Mouse (Mus musculus): ENCODE measurements around the gene Runx1.

Runx1 gene

DNA sequence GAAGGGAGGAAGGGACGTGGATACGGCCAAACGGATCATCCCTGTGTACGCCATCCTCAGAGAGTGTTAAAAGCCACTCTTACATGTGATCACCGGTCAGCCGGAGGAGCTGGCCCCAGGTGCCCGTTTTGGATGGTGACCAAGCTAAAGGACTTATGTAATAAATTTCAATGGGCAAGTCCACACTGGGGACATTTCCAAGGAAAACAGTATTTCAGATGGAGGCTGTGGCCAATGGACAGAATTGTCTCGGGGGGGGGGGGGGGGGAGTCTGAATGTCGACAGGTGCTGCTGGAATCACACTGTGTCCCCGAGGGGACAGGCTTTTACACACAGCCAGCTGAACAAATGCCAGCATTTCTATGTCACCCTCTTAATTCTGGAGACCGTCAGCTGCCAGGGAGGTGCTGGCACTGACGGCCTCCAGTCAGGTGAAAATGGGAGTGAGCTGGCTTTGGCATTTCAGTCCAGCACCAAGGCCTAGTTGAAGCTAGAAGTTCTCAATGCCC, 214.3 kb downstream of the Runx1 start:
- no peak for DNase-seq (ENCODE audit: extremely low spot score)

DNA sequence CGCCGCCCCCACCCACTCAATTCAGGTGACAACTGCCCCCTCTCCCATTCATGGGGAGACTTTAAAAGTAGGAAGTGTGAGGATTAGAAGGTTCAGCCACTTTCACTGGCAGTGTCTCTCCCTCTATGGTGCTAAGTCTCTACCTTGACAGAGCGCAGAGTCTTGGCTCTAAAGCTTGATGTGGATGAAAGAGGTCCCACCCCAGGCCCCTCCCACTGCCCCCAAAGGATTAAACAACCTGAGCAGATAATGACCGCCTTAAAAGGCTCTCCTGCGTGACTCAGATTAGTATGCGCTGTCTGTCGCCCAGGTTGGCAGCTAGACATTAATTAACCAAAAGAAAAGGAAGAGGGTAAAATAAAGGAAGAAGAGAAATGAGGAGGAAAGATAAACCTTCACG, 215.5 kb downstream of the Runx1 start:
- no peak for DNase-seq (ENCODE audit: extremely low spot score)

GRCm38 (mm10) chr16:92609717-92610077, 216.3 kb downstream of the Runx1 start:
- DNase-seq (ENCODE audit: extremely low spot score): no peak

DNA sequence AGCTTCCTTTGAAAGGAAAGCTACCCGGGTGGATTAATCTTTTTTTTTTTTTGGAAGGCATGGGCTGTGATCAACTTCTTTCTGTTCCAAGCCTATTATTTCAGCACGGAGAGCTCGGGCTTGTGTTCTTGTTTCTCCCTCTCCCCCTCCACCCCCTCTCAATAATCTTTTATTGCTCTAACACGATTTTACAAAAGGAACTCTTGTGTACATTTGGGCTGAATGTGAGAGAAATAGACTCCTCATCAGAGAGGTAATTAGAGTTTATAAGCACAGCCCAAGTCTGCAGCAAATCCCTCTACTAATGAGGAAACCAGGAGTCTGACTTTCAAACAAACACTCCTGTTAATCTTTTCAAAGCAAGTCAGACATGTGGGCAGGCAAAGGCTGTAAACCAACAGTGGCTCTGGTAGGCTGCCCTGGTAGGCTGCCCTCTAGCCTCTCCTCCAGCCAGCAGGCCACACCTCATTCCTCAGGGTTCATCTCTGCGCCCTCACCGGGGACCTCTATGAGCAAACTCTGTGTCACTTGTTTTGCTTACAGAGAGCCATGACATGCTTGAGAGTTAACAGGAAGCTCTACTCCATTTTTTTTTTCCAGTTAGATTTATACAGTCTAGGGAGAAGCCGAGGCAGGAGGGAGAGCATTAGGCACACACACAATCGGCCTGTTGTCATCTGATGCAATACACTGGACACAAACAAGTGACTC, 216.8 kb downstream of the Runx1 start:
- DNase-seq (ENCODE audit: extremely low spot score): peak; percentile 47

- DNase-seq (ENCODE audit: extremely low spot score): no peak
These were observed 217.6 kb downstream of the Runx1 start for GRCm38 (mm10) chr16:92608180-92608960.

GRCm38 (mm10) chr16:92606491-92606965, 219.4 kb downstream of the Runx1 start:
- no peak for DNase-seq (ENCODE audit: extremely low spot score)

- peak; percentile 63 for DNase-seq (ENCODE audit: extremely low spot score)
These were observed 220.1 kb downstream of the Runx1 start for GRCm38 (mm10) chr16:92605606-92606490.

- DNase-seq (ENCODE audit: extremely low spot score): no peak
These were observed 223.4 kb downstream of the Runx1 start for GRCm38 (mm10) chr16:92602504-92602903.

DNA sequence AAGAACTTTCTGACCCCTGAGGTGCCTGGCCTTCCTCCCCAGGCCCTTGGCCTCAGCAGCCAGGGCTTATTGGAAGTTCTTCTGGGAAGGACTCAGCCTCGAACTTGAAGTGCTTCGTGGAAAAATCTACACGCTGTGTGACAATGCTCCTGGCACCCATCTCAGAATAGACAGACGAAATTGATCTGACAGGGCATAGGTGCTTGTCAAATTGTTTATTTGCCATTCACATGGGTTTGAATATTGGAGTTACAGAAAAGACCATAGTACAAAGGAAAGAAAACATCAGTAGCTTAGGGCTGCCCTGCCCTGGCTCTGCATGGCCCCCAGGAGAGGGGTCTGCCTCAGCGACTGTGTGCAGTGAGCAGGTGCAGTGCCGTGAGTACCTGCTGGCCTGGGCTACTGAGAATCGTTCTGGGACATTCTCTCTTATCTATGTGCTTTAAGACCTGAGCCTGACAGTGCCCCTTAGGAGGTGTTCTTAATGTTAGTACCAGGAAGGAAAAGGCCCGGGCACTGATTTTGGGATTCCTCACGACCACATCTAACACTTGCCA, 224.6 kb downstream of the Runx1 start:
- no peak for DNase-seq (ENCODE audit: extremely low spot score)

DNA sequence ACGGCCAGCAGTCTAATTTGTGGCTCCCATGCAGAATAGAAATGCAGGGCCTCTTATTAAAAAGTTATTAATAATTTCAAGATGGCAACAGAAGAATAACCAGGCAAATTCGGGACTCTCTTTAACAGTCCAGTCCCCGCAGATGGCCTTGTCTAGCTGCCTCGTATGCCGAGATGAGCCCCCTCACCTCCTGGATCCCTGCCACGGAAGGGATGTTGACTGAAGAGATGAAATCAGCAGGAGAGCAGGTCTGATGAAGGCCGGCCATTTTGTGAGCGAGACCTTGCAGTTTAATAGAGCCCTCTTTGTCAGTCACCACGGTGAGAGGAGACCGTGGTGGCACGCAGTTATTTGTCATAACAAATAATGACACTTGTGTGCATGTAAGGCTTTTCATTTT, 226.5 kb downstream of the Runx1 start:
- no peak for DNase-seq (ENCODE audit: extremely low spot score)

- DNase-seq (ENCODE audit: extremely low spot score): no peak
These were observed 228.3 kb downstream of the Runx1 start for GRCm38 (mm10) chr16:92597655-92598054.

DNA sequence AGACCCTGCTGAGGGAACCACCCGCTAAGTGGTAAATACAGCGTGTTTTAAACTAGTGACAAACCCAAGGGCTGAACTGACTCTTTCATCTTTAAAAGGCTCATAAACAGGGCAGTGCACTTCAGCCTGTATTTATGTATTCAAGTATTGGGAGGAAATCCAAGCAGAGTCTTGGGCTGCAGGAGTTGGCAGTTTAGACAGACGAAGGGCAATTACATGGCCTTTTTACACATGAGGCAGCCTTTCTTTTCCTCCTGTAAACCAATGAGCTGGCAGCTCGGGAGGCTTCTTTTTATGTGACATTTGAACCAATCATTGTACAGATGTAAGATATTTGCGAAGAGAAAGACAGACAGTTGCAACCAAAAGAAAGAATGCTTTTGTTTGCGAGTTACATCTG, 233.7 kb downstream of the Runx1 start:
- DNase-seq (ENCODE audit: extremely low spot score): no peak

GRCm38 (mm10) chr16:92591783-92592182, 234.2 kb downstream of the Runx1 start:
- DNase-seq (ENCODE audit: extremely low spot score): no peak

DNA sequence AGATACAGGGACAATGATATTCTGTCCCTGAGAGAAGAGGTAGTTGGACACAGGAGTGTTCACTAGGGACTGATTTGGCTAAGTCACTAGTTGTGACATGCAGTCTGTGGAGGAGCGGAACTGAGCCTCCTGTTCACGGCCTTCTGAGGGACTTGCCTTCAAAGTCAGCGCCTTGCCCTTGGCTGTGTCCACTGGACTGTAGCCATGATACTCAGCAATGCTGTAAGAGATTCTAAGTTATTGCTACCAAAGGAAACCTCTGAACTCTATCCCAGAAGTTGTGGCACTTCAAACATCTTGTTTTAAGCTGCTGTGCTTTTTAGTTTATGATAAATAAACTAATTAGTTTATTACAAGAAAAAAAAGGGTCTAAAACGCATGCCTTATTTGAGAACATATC, 238.1 kb downstream of the Runx1 start:
- DNase-seq (ENCODE audit: extremely low spot score): no peak

- no peak for DNase-seq (ENCODE audit: extremely low spot score)
These were observed 244.2 kb downstream of the Runx1 start for GRCm38 (mm10) chr16:92581767-92582166.

- DNase-seq (ENCODE audit: extremely low spot score): no peak
These were observed 245.0 kb downstream of the Runx1 start for GRCm38 (mm10) chr16:92580981-92581380.

GRCm38 (mm10) chr16:92578915-92579653, 246.9 kb downstream of the Runx1 start:
- DNase-seq (ENCODE audit: extremely low spot score): no peak

DNA sequence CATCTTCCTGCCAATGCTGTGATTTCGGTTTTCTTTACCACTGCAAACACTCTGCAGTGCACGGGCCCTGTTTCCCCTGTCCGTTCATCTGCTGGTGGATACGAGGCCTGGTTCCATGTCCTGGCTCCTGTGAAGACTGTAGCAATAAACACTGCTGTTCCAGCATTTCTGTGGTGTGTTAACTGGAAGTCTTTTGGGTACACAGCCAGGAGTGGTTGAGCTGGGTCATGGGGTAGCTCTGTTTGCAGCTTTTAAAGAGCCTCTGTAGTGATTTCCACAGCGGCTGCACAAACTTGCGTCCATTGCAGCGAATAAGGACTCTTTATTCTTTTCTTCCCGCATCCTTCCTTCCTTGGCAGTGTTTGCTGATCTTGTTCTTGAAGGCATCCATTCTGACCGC, 248.6 kb downstream of the Runx1 start:
- no peak for DNase-seq (ENCODE audit: extremely low spot score)

GRCm38 (mm10) chr16:92575792-92576191, 250.2 kb downstream of the Runx1 start:
- DNase-seq (ENCODE audit: extremely low spot score): no peak

DNA sequence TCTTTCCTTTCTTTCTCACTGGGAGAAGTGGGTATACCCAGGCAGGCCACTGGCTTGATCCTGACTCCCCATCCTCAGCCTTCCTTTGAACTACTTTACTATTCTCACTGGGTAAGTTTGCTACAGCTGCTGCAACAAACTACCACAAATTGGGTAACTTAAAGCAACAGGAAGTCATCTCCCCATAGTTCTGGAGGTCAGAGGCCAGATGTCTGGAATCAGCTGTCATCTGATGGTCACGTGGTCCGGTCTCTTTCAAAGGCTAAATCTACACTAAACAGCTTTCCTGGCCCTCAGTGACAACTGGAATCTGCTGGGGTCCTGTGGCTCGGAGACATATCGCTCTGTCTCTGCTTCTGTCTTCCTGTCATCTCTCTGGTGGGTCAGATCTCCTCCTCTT, 252.8 kb downstream of the Runx1 start:
- no peak for DNase-seq (ENCODE audit: extremely low spot score)

- DNase-seq (ENCODE audit: extremely low spot score): no peak
These were observed 254.7 kb downstream of the Runx1 start for GRCm38 (mm10) chr16:92571246-92571645.

All from embryo, embryonic 9.5 days (tissue).